Mouse (Mus musculus): ENCODE data around the gene Olfr1373.

Gene Olfr1373

DNA sequence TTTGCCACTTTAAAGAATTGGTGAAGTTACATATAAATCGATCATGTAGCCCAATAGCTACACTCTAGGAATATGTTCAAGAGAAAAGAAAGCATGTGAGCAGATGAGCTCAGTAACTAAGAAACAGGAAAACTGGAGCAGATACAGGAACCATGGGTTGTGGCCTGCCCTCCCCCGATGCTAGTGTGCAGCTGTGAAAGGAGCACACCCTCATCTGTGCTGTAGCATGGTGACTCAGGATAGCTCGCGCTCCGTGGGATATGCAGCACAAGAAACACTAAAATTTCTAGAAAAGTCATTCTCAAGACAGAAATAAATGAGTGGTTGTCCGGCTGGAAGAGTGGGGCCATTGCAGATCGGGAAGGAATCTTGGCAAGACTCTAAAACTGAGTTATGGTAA lies 28.2 kb downstream of the Olfr1373 start:
- CTCF ChIA-PET, result interaction anchor here in 3 of 4 experiments (0.5 to 0.6 kb wide), 3 partner anchors 41 to 113 kb away, joined by 3 to 5 read pairs (median 5); no protein-coding TSS in a partner anchor
- POLR2A ChIA-PET, result interaction anchor here in 2 of 4 experiments (0.5 to 10.4 kb wide), 19 partner anchors 9 to 1143 kb away, joined by 3 to 98 read pairs (median 4); partner anchors contain the start of gene Ppp2ca (in 2 of the 2)

DNA sequence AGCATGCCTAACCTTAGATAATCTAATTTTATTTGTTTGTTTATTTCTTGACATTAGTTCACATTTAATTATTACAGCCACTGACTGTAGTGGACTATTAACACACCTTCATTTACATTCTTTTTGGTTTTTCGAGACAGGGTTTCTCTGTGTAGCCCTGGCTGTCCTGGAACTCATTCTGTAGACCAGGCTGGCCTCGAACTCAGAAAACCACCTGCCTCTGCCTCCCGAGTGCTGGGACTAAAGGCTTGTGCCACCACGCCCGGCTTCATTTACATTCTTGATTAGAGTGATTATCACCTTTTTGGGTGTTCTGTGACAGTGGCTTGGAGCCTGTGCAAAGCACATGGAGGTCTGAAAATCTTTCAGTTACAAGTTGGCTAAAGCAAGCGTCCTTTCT lies 29.2 kb downstream of the Olfr1373 start:
- ChIA-PET CTCF (interaction anchor here in 1 of 4 experiments (0.6 to 1.1 kb wide), 2 partner anchors 14 to 529 kb away, joined by 3 to 4 read pairs; no protein-coding TSS in a partner anchor), POLR2A (interaction anchor here in 1 of 4 experiments (1.2 to 10.4 kb wide), 6 partner anchors 11 to 296 kb away, joined by 3 to 98 read pairs (median 8); partner anchors contain the start of gene Ppp2ca)

DNA sequence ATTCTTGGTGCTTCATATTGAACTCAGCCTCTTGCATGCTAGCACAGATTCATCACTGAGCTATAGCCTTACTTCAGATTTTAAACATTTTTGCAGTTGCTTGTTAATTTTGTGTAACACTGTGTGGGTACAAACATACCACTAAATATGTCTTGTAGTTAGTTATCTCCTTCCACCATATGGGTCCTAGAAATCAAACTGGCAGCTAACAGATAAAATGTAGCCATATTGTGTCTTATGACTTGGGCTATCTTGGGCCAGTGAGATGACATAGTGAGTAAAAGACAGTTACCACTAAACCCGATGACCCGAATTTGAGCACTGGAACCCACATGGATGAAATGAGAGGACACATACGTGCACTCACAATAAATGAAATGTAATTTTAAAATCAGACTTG lies 29.8 kb downstream of the Olfr1373 start:
- CTCF ChIA-PET, result interaction anchor here in 1 of 4 experiments (1.1 kb wide), 1 partner anchor 14 kb away, joined by 3 read pairs; no protein-coding TSS in a partner anchor
- POLR2A ChIA-PET, result interaction anchor here in 2 of 4 experiments (1.6 to 10.4 kb wide), 4 partner anchors 12 to 485 kb away, joined by 3 to 98 read pairs (median 16); partner anchors contain the start of gene Ppp2ca (in 1 of the 2)

- ChIA-PET CTCF (interaction anchor here in 1 of 4 experiments (0.6 kb wide), 2 partner anchors 20 to 1670 kb away, joined by 3 to 5 read pairs; no protein-coding TSS in a partner anchor), POLR2A (interaction anchor here in 3 of 4 experiments (0.7 to 3.2 kb wide), 9 partner anchors 8 to 304 kb away, joined by 3 to 17 read pairs (median 5); partner anchors contain the start of gene Ppp2ca (in 2 of the 3))
Measured at GRCm38 (mm10) chr11:52109421-52109820, 35.9 kb downstream of the Olfr1373 start.

DNA sequence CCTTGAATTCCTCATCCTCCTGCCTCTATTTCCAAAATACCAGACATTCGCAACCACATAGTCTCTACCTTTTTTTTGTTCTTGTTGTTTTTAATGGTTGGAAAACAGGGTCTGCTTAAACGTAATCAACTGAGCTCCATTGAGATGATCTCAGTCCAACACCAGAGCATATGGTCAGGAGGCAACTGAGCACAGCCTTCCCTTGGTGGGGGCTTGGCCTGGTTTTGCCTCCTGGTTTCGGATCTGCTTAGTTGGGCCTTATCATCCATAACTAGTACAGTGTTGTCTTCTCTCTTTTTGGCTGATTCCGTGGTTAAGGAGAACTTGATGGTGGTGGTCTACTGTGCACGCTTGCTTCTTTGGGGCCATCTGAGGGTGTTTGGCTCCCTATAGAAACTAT lies 36.5 kb downstream of the Olfr1373 start:
- CTCF ChIA-PET, result interaction anchor here in 1 of 4 experiments (0.6 kb wide), 1 partner anchor 1669 kb away, joined by 3 read pairs; no protein-coding TSS in a partner anchor
- POLR2A ChIA-PET, result interaction anchor here in 3 of 4 experiments (0.7 to 3.2 kb wide), 11 partner anchors 9 to 304 kb away, joined by 3 to 17 read pairs (median 5); partner anchors contain the start of gene Ppp2ca (in 2 of the 3)

GRCm38 (mm10) chr11:52106438-52106837 lies 38.9 kb downstream of the Olfr1373 start:
- POLR2A ChIA-PET, result interaction anchor here in 2 of 4 experiments (0.9 to 3.2 kb wide), 2 partner anchors 7 to 11 kb away, joined by 3 to 17 read pairs; partner anchors contain the start of gene Ppp2ca (in 1 of the 2)
- CTCF ChIA-PET, result no interaction called here

- ChIA-PET CTCF (no interaction called here), POLR2A (interaction anchor here (0.6 to 1.6 kb wide), 6 partner anchors 8 to 129 kb away, joined by 3 read pairs; no protein-coding TSS in a partner anchor)
Measured at GRCm38 (mm10) chr11:52106037-52106436, 39.3 kb downstream of the Olfr1373 start.

DNA sequence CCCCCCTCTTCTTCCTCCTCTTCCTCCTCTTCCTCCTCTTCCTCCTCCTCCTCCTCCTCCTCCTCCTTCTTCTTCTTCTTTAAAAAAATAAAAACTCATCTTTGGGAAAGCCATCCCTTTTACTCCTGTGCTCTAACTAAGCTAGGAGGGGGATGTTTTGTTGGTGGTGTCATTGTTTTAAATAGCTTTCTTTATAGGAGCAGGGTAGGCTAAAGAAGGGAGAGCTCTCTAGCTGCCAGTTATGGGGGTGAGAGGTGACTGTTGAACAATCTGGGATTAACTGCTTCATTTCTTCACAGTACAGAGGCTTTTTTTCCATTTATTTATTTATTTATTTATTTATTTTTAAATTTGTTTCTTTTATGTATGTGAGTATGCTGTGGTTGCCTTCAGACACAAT lies 39.8 kb downstream of the Olfr1373 start:
- ChIA-PET CTCF (no interaction called here), POLR2A (interaction anchor here in 3 of 4 experiments (0.6 to 1.6 kb wide), 5 partner anchors 8 to 129 kb away, joined by 3 read pairs; no protein-coding TSS in a partner anchor)

GRCm38 (mm10) chr11:52102977-52103376 lies 42.4 kb downstream of the Olfr1373 start:
- ChIA-PET POLR2A (interaction anchor here in 3 of 4 experiments (0.6 to 2.1 kb wide), 15 partner anchors 10 to 285 kb away, joined by 3 to 26 read pairs (median 4); no protein-coding TSS in a partner anchor), CTCF (interaction anchor here in 2 of 4 experiments (0.9 to 1.0 kb wide), 2 partner anchors 118 to 283 kb away, joined by 3 read pairs; no protein-coding TSS in a partner anchor)

DNA sequence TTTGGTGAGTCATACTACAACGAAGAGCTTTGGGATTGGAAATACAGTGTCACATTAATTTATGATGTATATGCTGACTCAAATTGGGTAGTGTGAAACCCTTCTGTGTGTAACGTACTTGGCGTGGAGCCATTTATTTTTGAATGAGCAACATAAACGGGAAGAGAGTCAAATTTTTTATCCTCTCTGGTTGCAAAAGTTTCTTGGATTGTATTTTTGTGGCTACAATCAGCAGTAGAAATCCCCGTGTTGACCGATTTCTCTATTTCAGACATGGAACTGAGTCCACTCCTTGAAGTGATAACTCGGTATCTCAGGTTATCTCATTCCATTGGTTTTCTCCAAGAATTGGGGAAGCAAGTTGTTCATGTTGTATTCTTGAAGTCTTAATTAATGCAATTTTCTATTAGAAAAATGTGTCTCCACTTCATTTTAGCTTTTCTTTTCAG lies 45.5 kb downstream of the Olfr1373 start:
- CTCF ChIA-PET, result no interaction called here
- POLR2A ChIA-PET, result interaction anchor here in 3 of 4 experiments (0.5 to 3.1 kb wide), 10 partner anchors 8 to 411 kb away, joined by 3 to 17 read pairs (median 6); partner anchors contain the start of genes 0610009B22Rik (in 1 of the 3) and Cdkl3 (in 1 of the 3)

DNA sequence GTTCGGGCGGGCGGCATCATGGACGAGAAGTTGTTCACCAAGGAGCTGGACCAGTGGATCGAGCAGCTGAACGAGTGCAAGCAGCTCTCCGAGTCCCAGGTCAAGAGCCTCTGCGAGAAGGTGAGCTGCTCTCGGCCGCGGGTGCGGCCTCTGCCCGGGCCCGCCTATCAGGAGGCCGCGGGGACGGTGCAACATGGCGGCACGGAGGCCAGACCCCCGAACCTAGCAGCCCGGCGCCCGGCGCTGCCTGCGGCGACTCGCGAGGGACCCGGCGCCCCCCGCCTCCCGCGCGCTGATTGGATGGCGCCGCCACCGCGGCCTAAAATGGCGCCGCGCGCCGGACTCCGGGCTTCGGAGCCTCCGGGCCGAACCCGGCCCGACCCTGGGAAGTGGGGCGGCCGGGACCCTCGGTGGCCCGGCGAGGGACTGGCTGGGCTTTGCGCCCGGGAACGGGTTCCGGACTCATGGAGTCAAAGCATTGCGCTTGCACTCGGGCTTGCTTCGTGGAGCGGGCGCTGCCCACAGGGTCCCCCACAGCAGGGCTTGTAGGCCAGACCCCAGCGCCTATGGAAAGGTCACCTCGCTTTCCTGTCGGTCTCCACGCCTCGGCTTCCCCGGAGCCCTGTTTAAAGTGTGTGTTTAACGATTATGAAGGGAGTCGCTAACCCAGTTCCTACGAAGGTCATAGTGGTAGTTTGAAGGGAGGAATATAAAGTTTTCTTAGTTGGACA lies 46.1 kb downstream of the Olfr1373 start:
- CTCF ChIA-PET, result interaction anchor here in 3 of 4 experiments (0.6 to 0.9 kb wide), 4 partner anchors 30 to 154 kb away, joined by 3 to 16 read pairs (median 4); partner anchors contain the start of gene Cdkn2aipnl (in 1 of the 3)
- POLR2A ChIA-PET, result interaction anchor here (0.6 to 3.1 kb wide), 44 partner anchors 9 to 1332 kb away, joined by 3 to 17 read pairs (median 4); partner anchors contain the start of genes Cdkl3 (in 2 of the 4), Vdac1 (in 2 of the 4), 0610009B22Rik (in 1 of the 4) and 9530068E07Rik (in 1 of the 4)

DNA sequence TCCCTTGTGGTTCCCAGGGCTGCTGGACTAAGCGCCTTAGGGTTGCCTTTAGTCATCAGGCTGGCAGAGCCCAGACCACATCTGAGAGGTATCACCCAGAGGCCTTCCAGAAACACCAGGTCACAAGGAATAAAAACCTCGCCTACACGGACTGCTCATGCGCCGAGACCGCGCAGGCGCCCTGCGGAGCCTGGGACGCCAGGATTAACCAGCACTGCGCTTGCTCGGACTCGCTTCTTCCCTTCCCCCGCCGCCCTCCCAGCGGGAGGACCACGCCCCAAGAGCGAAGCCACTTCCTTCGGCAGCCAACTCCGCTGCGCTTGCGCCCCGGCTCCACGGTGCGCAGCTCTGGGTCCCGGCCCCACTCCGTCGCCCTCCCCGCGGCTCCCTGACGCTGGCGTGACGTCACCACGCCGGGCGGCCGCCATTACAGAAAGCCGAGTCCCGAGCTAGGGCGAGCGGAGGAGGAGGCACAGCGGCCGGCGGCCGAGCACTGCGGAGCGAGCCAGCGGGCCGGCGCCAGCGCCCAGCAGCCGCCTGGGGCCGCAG lies 46.9 kb downstream of the Olfr1373 start, which contains the start of gene Ppp2ca:
Gene Ppp2ca, plus strand, starts transcription at position 284 of the 549 bp plus-strand sequence.
- POLR2A ChIA-PET, result interaction anchor here (0.5 to 3.1 kb wide), 47 partner anchors 8 to 1332 kb away, joined by 3 to 17 read pairs (median 5); partner anchors contain the start of genes Cdkl3 (in 2 of the 4), Vdac1 (in 2 of the 4), 0610009B22Rik (in 1 of the 4) and 9530068E07Rik (in 1 of the 4)
- CTCF ChIA-PET, result interaction anchor here in 3 of 4 experiments (0.6 to 0.9 kb wide), 4 partner anchors 31 to 153 kb away, joined by 3 to 16 read pairs (median 4); partner anchors contain the start of gene Cdkn2aipnl (in 1 of the 3)

DNA sequence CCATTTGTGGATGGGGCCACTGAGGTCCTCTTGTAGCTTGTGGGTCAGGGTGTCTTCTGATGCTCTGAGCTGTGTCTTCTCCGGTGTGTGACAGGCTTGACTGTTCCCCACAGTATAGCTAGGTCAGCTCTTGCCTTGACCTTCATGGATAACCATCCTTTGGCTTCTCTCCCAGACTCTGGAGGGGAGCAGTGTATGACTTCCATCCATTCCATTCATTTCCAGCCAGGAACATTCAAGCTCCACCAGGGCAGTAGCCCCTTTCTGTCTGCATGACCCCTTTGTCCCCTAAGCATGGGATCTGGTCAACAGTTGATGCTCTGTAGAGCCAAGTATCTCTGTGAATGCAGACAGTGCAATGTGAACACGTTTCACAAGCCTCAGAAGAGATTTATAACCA lies 47.7 kb downstream of the Olfr1373 start:
- CTCF ChIA-PET, result no interaction called here

GRCm38 (mm10) chr11:52097016-52097415 lies 48.3 kb downstream of the Olfr1373 start:
- ChIA-PET POLR2A (interaction anchor here in 2 of 4 experiments (0.6 to 3.1 kb wide), 12 partner anchors 12 to 196 kb away, joined by 3 to 17 read pairs (median 6); partner anchors contain the start of gene Cdkl3 (in 1 of the 2)), CTCF (interaction anchor here in 1 of 4 experiments (1.1 kb wide), 1 partner anchor 20 kb away, joined by 3 read pairs; no protein-coding TSS in a partner anchor)

More for the DNA sequence above, 47.7 kb downstream of the Olfr1373 start:
- POLR2A ChIA-PET, result interaction anchor here in 3 of 4 experiments (0.6 to 3.1 kb wide), 20 partner anchors 8 to 262 kb away, joined by 3 to 17 read pairs (median 5); partner anchors contain the start of gene Cdkl3 (in 1 of the 3)

All from embryonic stem cell, embryonic (primary cell).